Mouse (Mus musculus): ENCODE data around the gene Tmem170.

Gene Tmem170

DNA sequence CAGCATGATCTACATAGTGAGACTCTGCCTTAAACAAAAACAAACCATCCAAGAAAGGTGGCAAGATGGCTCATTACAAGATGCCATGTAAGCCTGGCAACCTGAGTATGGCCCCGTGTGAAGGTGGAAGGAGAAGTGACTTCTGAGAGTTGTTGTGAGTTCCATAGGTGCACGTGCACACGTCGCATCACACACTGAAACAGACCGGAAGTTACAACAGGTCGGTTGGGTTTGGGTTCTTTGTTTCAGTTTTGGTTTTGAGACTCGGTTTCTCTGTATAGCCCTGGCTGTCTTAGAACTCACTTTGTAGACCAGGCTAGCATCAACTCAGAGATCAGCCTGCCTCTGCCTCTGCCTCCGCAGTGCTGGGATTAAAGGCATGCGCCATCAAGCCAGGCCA, 62.7 kb downstream of the Tmem170 start:
- peak; percentile 85 for DNase-seq (ENCODE audit: low read depth)
